Mouse (Mus musculus): Measurements from ENCODE around the gene Shank2. TPM values are rescaled to one million over a fixed set of nuclear protein-coding genes. Genes with fewer than 3 reads are reported as not detected.

Shank2 gene
- total and polyA plus RNA-seq, 2 experiments from 2014 or later = 0.19 to 0.95 TPM

- 82% methylated on average over 3 of the region's 3 CpGs for WGBS
- no peak for ATAC-seq (ENCODE audit: insufficient read depth, low read depth)
These were observed 425.7 kb downstream of the Shank2 start for GRCm38 (mm10) chr7:144427460-144427859.

GRCm38 (mm10) chr7:144432920-144433319, 431.2 kb downstream of the Shank2 start:
- Histone ChIP-seq H3K4me3 (ENCODE audit: low read depth, low read length) (no peak overlapping the region), H3K4me2 (ENCODE audit: low read depth, low read length) (no peak overlapping the region), H3K9me3 (replicated peaks; ENCODE audit: control insufficient read depth, low read length) (no peaks in the 10 kb centered on the region), H3K36me3 (replicated peaks; ENCODE audit: control insufficient read depth, insufficient read depth, low read length) (peaks cover 28% of the 10 kb centered on the region), H3K9ac (replicated peaks; ENCODE audit: low read depth, low read length) (no peak overlapping the region), H3K4me1 (ENCODE audit: control insufficient read depth, insufficient read depth) (no peaks in the 10 kb centered on the region), H3K27ac (ENCODE audit: low read depth) (no peak overlapping the region), H3K27me3 (ENCODE audit: control insufficient read depth, insufficient read depth, low read length) (no peaks in the 10 kb centered on the region)
- no peak for ATAC-seq (ENCODE audit: insufficient read depth, low read depth)
- DNase-seq (ENCODE audit: low spot score) = no peak
- TF ChIP-seq EP300 (IDR thresholded peaks at IDR 0.05; ENCODE audit: low read depth) (no peak), CTCF (IDR thresholded peaks at IDR 0.05; ENCODE audit: low read depth) (no peak)
- 49% methylated on average over 2 of the region's 2 CpGs for WGBS

More at GRCm38 (mm10) chr7:144427460-144427859, 425.7 kb downstream of the Shank2 start:
- no peaks in the 10 kb centered on the region for H3K27me3 ChIP-seq (ENCODE audit: control insufficient read depth, insufficient read depth, low read length)
- no peaks in the 10 kb centered on the region for H3K4me1 ChIP-seq (ENCODE audit: control insufficient read depth, insufficient read depth)
- H3K9ac ChIP-seq (replicated peaks; ENCODE audit: low read depth, low read length) = no peak overlapping the region
- H3K4me2 ChIP-seq (ENCODE audit: low read depth, low read length) = no peak overlapping the region
- H3K36me3 ChIP-seq (replicated peaks; ENCODE audit: control insufficient read depth, insufficient read depth, low read length) = no peaks in the 10 kb centered on the region
- TF ChIP-seq EP300 (IDR thresholded peaks at IDR 0.05; ENCODE audit: low read depth) = no peak
- TF ChIP-seq CTCF (IDR thresholded peaks at IDR 0.05; ENCODE audit: low read depth) = peak; percentile 13; the same call in 1 of the 2 replicates
- no peak for DNase-seq (ENCODE audit: low spot score)
- no peaks in the 10 kb centered on the region for H3K9me3 ChIP-seq (replicated peaks; ENCODE audit: control insufficient read depth, low read length)
- no peak overlapping the region for H3K4me3 ChIP-seq (ENCODE audit: low read depth, low read length)
- no peak overlapping the region for H3K27ac ChIP-seq (ENCODE audit: low read depth)

GRCm38 (mm10) chr7:144438811-144439210, 437.1 kb downstream of the Shank2 start:
- WGBS = 97% methylated on average over 7 of the region's 7 CpGs
- ATAC-seq (ENCODE audit: insufficient read depth, low read depth) (no peak), DNase-seq (ENCODE audit: low spot score) (no peak)
- TF ChIP-seq CTCF (IDR thresholded peaks at IDR 0.05; ENCODE audit: low read depth) (no peak), EP300 (IDR thresholded peaks at IDR 0.05; ENCODE audit: low read depth) (no peak)
- Histone ChIP-seq H3K27ac (ENCODE audit: low read depth) (no peak overlapping the region), H3K4me1 (ENCODE audit: control insufficient read depth, insufficient read depth) (no peaks in the 10 kb centered on the region), H3K36me3 (replicated peaks; ENCODE audit: control insufficient read depth, insufficient read depth, low read length) (peaks cover 84% of the 10 kb centered on the region), H3K27me3 (ENCODE audit: control insufficient read depth, insufficient read depth, low read length) (no peaks in the 10 kb centered on the region), H3K9ac (replicated peaks; ENCODE audit: low read depth, low read length) (no peak overlapping the region), H3K4me3 (ENCODE audit: low read depth, low read length) (no peak overlapping the region), H3K4me2 (ENCODE audit: low read depth, low read length) (no peak overlapping the region), H3K9me3 (replicated peaks; ENCODE audit: control insufficient read depth, low read length) (no peaks in the 10 kb centered on the region)

GRCm38 (mm10) chr7:144441466-144441865, 439.7 kb downstream of the Shank2 start:
- 90% methylated on average over 11 of the region's 11 CpGs for WGBS
- H3K9ac ChIP-seq (replicated peaks; ENCODE audit: low read depth, low read length) = no peak overlapping the region
- no peaks in the 10 kb centered on the region for H3K27me3 ChIP-seq (ENCODE audit: control insufficient read depth, insufficient read depth, low read length)
- no peak for TF ChIP-seq EP300 (IDR thresholded peaks at IDR 0.05; ENCODE audit: low read depth)
- no peak for TF ChIP-seq CTCF (IDR thresholded peaks at IDR 0.05; ENCODE audit: low read depth)
- no peak overlapping the region for H3K4me2 ChIP-seq (ENCODE audit: low read depth, low read length)
- ATAC-seq (ENCODE audit: insufficient read depth, low read depth) (no peak), DNase-seq (ENCODE audit: low spot score) (no peak)
- H3K9me3 ChIP-seq (replicated peaks; ENCODE audit: control insufficient read depth, low read length) = no peaks in the 10 kb centered on the region
- H3K36me3 ChIP-seq (replicated peaks; ENCODE audit: control insufficient read depth, insufficient read depth, low read length) = peaks cover 95% of the 10 kb centered on the region
- no peak overlapping the region for H3K27ac ChIP-seq (ENCODE audit: low read depth)
- no peak overlapping the region for H3K4me3 ChIP-seq (ENCODE audit: low read depth, low read length)
- no peaks in the 10 kb centered on the region for H3K4me1 ChIP-seq (ENCODE audit: control insufficient read depth, insufficient read depth)

GRCm38 (mm10) chr7:144441976-144442375, 440.2 kb downstream of the Shank2 start:
- Histone ChIP-seq H3K4me3 (ENCODE audit: low read depth, low read length) (no peak overlapping the region), H3K9me3 (replicated peaks; ENCODE audit: control insufficient read depth, low read length) (no peaks in the 10 kb centered on the region), H3K36me3 (replicated peaks; ENCODE audit: control insufficient read depth, insufficient read depth, low read length) (peaks cover 95% of the 10 kb centered on the region), H3K4me2 (ENCODE audit: low read depth, low read length) (no peak overlapping the region), H3K27ac (ENCODE audit: low read depth) (no peak overlapping the region), H3K9ac (replicated peaks; ENCODE audit: low read depth, low read length) (no peak overlapping the region), H3K27me3 (ENCODE audit: control insufficient read depth, insufficient read depth, low read length) (no peaks in the 10 kb centered on the region), H3K4me1 (ENCODE audit: control insufficient read depth, insufficient read depth) (no peaks in the 10 kb centered on the region)
- TF ChIP-seq EP300 (IDR thresholded peaks at IDR 0.05; ENCODE audit: low read depth) (no peak), CTCF (IDR thresholded peaks at IDR 0.05; ENCODE audit: low read depth) (no peak)
- DNase-seq (ENCODE audit: low spot score) (no peak), ATAC-seq (ENCODE audit: insufficient read depth, low read depth) (no peak)
- 87% methylated on average over 4 of the region's 4 CpGs for WGBS

GRCm38 (mm10) chr7:144444788-144445187, 443.1 kb downstream of the Shank2 start:
- Histone ChIP-seq H3K36me3 (replicated peaks; ENCODE audit: control insufficient read depth, insufficient read depth, low read length) (peaks cover 94% of the 10 kb centered on the region), H3K9me3 (replicated peaks; ENCODE audit: control insufficient read depth, low read length) (no peaks in the 10 kb centered on the region), H3K4me2 (ENCODE audit: low read depth, low read length) (no peak overlapping the region), H3K9ac (replicated peaks; ENCODE audit: low read depth, low read length) (no peak overlapping the region), H3K4me1 (ENCODE audit: control insufficient read depth, insufficient read depth) (peaks cover under 1% of the 10 kb centered on the region; the same call in 1 of the 2 replicates), H3K27ac (ENCODE audit: low read depth) (no peak overlapping the region), H3K4me3 (ENCODE audit: low read depth, low read length) (no peak overlapping the region), H3K27me3 (ENCODE audit: control insufficient read depth, insufficient read depth, low read length) (no peaks in the 10 kb centered on the region)
- no peak for DNase-seq (ENCODE audit: low spot score)
- ATAC-seq (ENCODE audit: insufficient read depth, low read depth) = no peak
- 96% methylated on average over 7 of the region's 7 CpGs for WGBS
- TF ChIP-seq EP300 (IDR thresholded peaks at IDR 0.05; ENCODE audit: low read depth) (no peak), CTCF (IDR thresholded peaks at IDR 0.05; ENCODE audit: low read depth) (no peak)
